Mouse (Mus musculus) liver, adult 10 weeks (tissue): ENCODE measurements around the gene Churc1. TPM values are rescaled to one million over a fixed set of nuclear protein-coding genes. Genes with fewer than 3 reads are reported as not detected.

ENCODE experiments used
- polyA plus RNA-seq: library from polyadenylated mRNA; stranded (reverse); fragments of 350-450 nt; fragmentation: Illumina TruSeq; extraction: RNeasy Lipid Tissue Mini Kit (QIAGEN cat#74804); gene quantifications from one replicate; pipeline ENCODE4 v1.2.3, GENCODE M21; 2014; ENCODE audit warnings: low read depth, low replicate concordance

Gene Churc1
- polyA plus RNA-seq = 62.0 TPM

DNA sequence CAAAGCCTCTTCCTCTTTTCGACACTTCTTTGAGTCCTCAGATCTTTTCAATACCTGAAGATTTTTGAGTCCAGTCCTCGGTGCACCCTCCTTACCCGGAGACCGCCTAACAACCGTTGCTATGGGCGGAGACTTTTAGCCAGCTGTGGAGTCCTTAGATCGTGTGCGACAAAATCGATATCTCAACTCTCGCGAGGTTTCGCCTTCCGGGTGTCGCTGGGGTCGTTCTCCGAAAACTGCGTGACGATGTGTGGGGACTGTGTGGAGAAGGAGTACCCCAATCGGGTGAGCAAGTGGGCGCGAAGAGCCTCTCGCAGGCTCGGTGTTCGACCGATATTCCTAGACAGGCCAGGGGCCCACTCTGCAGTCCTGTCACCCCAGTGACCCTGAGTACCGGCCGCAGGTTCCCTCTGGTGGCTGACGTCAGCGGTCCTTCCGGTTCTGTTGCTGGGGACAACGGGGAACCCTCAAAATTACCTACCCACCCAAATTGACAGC, at the start of gene Churc1, which contains the start of gene Fntb:
Churc1 (plus strand) TSS at position 185 of the 498 bp plus-strand sequence.
Fntb (plus strand) TSS at position 236 of the 498 bp plus-strand sequence.

DNA sequence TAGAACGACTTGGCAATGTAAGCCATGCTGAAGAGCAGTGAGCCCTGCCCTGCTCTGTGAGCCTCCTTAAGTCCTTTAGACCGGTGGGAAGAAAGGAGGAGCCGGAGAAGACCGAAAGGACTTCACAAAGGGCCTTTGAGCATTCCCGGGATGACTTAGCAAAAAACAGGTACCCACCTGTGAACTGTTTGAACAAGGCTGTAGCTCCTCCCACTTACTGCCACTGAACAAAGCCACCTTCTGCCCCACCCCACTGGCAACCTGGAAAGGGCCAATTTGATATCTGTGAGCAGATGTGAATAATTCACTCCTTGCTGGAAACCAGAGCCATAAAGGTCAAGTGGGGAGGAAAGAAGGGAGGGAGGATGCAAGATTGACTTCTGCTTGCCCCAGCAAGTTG, 30.0 kb downstream of the Churc1 start, which contains the start of gene Gpx2:
Gpx2 (minus strand) TSS at position 205 of the 400 bp plus-strand sequence.

GRCm38 (mm10) chr12:76822651-76823041, 57.3 kb downstream of the Churc1 start, which contains the start of gene Rab15:
Gene Rab15, minus strand, starts transcription at chr12:76822908.

Other genes starting within 250 kb of the Churc1 start
- 4.8 TPM for gene Plekhg3, start 234.6 kb upstream of the Churc1 start, polyA plus RNA-seq
- gene Sptb, start 55.0 kb upstream of the Churc1 start, polyA plus RNA-seq = 0.11 TPM
- gene Fntb, start 51 bp downstream of the Churc1 start, polyA plus RNA-seq = 1.0 TPM
- not detected for gene Gpx2, start 30.0 kb downstream of the Churc1 start, polyA plus RNA-seq
- gene Rab15, start 57.4 kb downstream of the Churc1 start, polyA plus RNA-seq = not detected
- 18.2 TPM for gene Max, start 196.7 kb downstream of the Churc1 start, polyA plus RNA-seq